Comparison of ENCODE assay signal across 19 mouse cellular contexts in the genomic region with DNA sequence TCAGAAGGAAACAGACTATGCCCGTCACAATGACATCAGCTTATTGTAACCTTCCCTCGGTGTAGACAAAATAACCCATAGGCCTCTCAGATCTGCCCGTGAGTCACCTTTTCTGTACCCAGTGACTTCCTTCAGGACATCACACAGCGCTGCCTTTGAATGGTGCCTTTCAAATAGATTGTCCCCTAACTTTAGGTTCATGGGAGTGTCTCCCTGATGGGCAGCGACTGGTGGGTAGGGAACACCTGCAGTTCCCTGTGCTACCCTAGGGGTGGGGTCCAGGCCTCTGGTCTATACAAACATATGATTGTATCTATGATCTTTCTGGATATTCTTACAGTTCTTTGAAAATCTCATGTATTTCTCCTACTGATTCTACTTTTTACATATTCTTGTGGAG.
"Had no signal": no experiment of that assay in that cellular context is flagged by ENCODE, and none has a peak within 500 bp of the region (broad histone marks: within the 10 kb centered on the region; RNA-seq: fewer than 3 reads in every experiment).

No protein-coding gene starts in this region.

- H3K4me3 ChIP-seq: lung, embryonic 15.5 days; midbrain, embryonic 10.5 days; midbrain, embryonic 12.5 days; myocyte; neural tube, embryonic 13.5 days; neural tube, embryonic 15.5 days had no signal

- H3K4me1 ChIP-seq: midbrain, embryonic 10.5 days; midbrain, embryonic 12.5 days; neural tube, embryonic 13.5 days; neural tube, embryonic 15.5 days had no signal

- DNase-seq: lung, adult 2 months; lung, postnatal 14 days; lung, postnatal 4 days; retina, postnatal 1 day; right cerebral cortex, adult 18-20 months; right cerebral cortex, postnatal 25 days; right cerebral cortex, postnatal 4 days; spleen, adult 18-20 months; thymus, adult 18-20 months; thymus, postnatal 14 days; thymus, postnatal 36 days had no signal

- H3K36me3 ChIP-seq: lung, embryonic 15.5 days; midbrain, embryonic 10.5 days; midbrain, embryonic 12.5 days; neural tube, embryonic 13.5 days; neural tube, embryonic 15.5 days had no signal

- H3K9me3 ChIP-seq: lung, embryonic 15.5 days; midbrain, embryonic 10.5 days; midbrain, embryonic 12.5 days; neural tube, embryonic 13.5 days; neural tube, embryonic 15.5 days had no signal

- ATAC-seq: lung, postnatal 0 days; midbrain, embryonic 16.5 days had no signal

- H3K27me3 ChIP-seq: midbrain, embryonic 12.5 days; neural tube, embryonic 13.5 days; neural tube, embryonic 15.5 days had no signal

- H3K27ac ChIP-seq: lung, embryonic 15.5 days; midbrain, embryonic 10.5 days; midbrain, embryonic 12.5 days; neural tube, embryonic 13.5 days; neural tube, embryonic 15.5 days had no signal

- H3K9ac ChIP-seq: lung, embryonic 15.5 days; midbrain, embryonic 12.5 days; neural tube, embryonic 13.5 days; neural tube, embryonic 15.5 days had no signal

- H3K4me2 ChIP-seq: lung, embryonic 15.5 days; midbrain, embryonic 12.5 days; neural tube, embryonic 13.5 days; neural tube, embryonic 15.5 days had no signal
